Mouse (Mus musculus) lung, postnatal 36 days (tissue): Measurements from ENCODE around the gene Cd93.
A peak's percentile ranks its signal among the peaks of the same experiment; 100 is the strongest.

Source experiments
- DNase-seq: peaks from one replicate; pipeline ENCODE4 v3.0.0; 2022; ENCODE audit warnings: mixed read lengths

Gene Cd93

DNA sequence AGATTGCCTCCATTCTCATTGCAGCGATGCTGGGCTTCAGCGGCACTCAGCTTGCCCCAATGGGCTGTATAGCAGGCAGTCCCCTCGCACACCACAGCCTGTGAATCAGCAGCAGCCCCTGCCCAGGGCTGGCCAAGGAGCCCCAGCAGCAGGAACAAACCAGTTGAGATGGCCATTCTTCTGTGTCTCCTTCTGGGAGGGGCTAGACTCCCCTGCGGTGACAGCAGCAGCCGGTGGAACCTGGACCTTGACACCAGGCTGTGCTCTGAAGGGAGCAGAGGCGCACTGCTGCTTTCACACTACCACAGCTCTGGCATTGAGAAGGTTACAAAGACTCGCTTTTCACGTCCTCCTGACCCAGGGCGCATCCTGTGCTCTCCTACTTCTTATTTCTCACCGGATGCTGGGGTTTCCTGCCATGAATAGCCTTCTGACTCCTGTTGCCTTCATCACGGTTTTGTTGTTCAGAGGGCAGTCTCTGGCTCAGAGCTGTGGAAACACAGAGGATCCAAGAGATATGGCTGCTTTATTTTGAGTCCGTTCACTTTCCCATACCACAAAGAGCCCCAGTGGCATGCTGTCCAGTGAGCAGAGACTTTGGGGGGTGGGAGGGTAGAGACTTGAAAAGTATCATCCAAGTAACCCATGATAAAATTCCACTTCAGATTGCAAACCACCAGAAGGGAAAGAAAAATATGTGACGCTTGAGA lies at the start of gene Cd93:
Gene Cd93, minus strand, starts transcription at position 315 of the 710 bp plus-strand sequence.
- peak; percentile 81 for DNase-seq

DNA sequence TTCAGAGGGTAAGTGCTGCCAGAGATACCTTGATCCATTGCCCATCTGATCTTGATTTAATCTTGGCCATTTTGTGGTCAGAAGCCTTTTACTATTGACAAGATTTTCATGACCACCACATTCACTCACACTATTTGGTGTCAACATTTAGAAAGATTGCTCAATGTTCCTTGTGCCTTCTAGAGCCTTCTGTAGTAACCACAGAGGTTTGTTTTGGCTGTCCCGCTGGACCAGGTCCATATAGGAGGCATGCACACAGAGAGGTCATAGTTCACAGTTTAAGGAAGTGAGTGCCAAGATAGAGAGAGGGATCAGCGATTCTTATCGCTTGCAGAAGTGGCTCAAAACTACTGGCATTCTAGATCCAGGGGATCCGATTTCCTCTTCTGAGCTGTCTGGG lies 48.7 kb upstream of the Cd93 start:
- DNase-seq = peak; percentile 86

DNA sequence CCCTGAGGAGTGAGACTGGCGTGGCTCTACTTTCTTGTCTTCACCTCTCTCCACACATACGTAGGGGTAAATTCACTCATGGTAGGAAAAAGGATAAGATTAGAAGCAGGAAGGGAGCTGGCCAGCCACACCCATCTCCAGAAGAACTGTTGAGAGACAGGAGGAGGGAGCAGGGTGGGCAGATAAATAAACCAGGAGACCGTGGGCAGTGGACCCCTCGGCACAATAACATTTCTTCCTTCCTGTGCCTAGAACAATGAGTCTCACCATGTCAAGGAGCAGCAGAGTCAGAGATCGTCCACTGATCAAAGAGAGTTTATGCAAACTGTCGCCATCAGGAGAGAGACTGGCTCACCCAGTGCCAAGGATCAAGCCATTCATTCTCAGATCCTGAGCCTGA lies 46.8 kb upstream of the Cd93 start:
- peak; percentile 83 for DNase-seq

DNA sequence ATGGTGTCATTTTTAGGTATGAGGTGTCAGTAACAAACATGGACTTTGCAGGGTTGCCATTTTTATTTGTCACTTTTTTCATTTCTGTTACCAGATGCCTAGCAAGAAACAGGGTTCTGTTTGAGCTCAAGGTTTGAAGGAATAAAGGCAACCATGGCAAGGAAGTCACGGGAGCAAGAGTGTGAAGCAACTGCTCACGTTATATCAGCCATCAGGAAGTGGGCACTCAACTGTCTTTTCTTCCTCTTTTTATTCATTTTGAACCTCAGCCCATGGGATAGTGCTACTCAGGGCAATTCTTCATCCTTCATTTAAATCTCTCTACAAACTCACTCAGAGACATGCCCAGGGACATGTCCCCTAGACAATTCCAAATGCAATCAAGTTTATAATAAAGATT lies 45.5 kb upstream of the Cd93 start:
- peak; percentile 46 for DNase-seq

DNA sequence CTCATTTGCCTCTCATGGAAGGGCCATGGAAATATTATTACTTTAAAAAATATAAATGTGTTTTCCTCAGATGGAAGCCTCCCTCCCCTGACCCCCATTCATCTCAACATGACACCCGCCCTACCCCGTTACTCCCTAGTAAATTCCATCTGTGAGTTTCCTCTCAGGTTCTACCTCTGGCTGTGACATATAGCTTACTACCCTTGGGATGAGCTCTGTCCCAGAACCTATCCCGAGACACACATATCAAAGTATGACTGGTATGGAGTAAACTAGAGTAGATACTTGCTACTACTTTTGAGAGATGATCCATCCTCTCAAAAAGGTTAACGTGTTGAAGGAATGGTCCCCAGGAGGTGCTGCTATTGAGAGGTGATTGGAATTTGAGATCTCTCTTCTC lies 42.2 kb upstream of the Cd93 start:
- DNase-seq = no peak

DNA sequence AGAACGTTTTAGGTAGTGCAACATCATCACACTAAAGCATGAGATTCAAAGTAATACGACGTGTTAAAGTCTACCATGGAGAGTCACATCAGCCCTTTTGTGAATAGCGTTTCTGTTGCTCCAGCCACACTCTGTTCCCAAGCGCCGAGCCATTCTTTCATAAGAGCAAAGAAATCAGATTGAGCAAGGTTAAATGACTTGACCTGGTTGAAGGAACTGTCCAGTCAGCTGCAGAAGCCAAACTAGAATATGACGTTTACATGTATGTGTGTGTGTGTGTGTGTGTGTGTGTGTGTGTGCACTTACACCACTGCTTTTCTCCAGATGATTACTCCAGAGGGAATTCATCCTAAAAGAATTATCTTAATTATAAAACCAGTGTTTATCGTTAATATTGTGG lies 37.0 kb upstream of the Cd93 start:
- DNase-seq = peak; percentile 35

DNA sequence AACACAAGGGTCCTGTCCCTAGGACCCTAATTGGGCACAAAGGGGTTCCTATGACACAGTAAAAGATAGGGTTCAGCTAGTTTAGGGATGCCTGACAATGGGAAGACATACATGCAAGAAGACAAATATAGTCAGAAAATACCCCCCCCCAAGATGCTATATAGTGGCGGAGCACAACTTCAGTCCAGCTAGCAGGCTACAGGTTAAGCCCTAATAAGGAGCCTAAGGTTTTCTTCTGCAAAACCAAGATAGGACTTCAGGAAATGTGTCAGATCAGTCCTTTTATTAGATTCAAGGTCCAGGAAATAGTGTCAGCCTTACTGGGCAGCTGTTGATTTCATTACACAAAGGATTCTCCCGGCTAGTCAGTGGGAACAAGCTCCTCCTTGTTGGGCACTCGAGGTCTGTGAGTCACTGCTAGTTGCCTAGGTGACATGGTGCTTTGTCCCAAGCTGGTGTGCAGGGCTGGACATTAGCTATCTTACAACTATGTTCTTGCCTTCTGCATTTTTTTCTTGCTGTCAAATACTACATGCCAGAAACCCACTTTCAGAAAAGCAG lies 34.9 kb upstream of the Cd93 start:
- peak; percentile 91 for DNase-seq

DNA sequence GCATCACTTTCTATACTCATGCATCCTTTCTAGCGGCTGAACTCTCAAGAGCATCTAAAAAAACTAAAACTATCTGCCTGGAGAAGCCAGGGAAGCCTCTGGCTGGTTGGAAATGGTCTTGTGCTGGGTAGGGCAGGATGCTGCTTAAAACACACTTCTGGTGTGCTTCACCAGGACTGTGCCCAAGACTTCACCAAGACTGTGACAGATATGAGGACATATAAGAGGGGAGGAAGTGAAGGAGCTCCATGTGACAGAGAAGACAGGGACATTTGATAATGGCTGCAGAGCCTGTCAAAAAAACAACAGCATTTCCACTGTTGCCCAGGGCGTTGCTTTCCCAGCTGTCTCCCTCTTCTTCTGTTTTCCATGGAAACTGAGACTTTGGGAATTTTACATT lies 34.0 kb upstream of the Cd93 start:
- DNase-seq = no peak

DNA sequence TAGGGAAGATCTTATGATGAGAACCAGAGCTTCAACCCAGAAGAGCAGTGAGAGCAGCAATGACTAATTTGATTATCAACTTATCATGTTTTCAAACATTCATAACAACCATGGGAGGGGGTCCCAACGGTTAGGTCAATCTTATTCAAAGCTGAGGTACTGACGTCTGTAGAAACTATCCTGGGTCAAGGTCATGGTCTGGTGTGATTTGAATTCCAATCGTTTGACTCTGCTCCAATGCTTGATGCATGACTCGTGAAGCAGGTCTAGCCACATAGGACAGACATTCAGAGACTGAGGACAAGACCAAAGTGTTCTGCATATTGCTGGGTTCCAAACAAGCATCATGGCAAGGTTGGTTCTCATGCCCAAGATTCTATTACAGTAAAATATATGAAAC lies 33.2 kb upstream of the Cd93 start:
- no peak for DNase-seq

DNA sequence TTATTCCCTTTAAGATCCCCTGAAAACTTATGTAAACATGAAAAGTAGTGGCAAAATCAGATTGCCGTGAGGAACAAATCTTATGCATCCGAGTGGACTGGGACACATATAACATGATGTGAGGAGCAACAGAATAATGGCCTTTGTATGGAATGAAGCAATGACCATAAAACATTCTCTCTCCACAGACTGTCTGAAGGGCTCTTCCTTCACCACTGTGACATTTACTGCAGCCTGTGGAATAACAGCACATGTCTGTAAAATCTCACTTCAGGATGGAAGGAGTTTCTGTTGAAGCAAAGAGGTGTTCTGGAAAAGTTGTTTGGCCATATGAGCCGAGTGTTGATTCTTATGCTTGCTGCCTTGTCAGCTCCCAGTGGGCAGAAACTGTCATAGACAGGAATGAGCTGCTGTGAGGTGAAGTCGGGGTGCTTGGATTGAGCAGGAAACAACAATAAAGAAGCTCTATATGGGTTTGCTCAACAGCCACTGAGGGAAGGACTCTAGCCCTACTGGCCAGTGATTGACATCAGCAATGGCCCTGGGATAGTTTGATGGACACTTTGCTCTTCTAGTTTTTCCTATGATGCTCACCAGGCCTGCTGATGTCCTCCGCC lies 32.6 kb upstream of the Cd93 start:
- DNase-seq = no peak

DNA sequence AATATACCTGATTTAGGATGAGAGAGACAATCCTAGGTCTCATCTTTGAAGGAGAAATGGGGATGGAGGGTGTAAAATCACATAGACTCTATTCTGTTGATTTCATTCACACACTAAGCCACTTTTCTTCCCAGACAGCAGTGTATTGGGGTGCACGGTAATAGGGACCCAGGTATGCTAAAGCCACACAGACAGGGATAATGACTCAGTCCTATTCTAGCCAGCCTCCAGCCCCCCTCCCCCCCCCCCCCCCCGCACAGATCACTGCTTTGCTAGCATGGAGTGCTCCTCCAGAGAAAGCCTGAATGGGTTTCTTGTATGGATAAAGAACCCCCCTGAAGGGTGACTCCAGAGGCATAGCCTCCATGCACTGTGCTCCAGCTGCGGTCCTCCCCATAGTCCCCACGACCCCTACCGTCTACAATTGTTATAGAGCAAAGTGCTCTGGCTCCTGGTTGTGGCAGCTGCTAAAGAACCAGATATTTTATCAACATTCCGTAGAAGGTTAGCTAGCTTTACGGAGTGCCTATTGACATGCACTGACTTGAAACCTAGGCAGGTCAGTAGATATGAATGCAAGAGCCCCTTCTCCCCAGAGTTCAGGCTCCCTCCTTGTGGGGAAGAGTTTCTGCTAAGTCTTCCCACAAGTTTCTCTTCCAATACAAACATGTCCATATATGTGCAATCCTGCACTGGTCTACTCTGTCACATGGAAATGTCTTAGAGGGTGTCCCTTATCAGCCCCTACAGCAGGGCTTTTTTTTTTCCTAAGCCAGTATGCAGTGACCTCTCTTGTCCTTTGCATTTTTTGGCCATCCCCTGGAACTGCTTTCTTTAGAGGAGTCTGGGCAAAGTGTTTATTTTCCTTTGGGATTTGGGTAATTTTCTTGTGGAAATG lies 26.2 kb upstream of the Cd93 start:
- no peak for DNase-seq

DNA sequence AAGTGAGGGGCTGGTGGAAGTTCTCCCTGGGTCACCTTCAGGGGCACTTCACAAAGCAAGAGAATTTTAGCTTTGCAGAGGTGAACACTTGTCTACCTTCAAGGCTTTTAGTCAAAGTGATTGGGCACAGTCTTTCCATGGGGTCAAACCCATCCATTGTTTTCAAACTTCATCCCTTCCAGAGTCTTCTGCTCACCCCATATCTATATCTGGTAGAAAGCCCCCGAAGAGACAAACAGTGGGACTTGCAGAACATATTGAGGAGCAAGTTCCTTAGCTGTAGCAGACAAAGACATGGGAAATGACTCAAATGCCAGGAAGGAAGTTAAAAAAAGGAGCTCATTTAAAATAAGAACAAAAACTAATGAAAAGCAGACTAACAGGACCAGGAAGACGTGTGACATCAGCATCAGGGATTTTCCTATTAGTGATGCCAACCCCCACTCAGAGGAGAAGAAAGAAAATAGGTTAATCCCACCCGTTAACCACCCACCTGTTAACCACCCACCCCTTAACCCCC lies 24.6 kb upstream of the Cd93 start:
- no peak for DNase-seq

DNA sequence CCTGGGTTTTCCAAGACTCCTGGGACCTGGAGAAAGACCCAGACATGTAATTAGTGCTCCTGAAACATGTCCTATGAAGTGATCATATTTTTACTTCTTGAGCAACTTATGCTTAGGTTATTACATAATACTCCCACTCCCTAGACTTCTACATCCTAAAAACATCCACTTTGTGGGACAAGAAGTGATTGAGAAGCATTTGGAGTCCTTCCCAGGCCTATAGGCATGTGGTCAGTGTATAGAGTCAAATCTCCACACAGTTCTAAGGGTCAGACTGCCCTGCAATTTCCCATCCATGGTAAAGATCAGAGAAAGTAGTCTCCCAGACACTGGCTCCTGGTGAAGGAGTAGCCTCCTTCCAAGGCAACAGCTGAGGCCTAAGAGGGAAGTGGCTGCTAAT lies 12.0 kb upstream of the Cd93 start:
- no peak for DNase-seq

DNA sequence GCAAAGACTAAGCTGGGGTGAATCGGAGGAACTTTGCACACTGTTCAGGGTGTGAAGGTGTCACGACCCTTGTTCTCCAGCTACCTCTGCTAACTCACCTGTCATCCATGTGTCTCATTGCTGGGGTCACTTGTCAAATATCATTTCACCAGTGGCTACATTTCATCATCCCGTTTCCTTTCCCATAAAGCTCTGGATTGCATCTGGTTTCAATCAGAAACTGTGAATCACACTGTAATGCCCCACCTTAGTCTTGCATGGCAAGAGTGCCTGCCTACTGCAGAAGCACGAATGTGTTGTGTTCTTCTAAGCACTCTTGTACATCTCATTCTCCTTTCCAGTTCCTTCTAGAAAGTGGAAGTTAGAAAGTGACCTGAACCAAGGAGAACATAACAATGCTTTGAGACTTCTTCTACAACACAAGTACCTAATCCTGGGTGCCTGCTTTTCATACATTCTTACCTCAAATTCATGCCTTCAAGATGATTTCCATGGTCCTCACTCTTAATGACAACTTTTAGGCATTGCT lies 10.7 kb upstream of the Cd93 start:
- DNase-seq = no peak

DNA sequence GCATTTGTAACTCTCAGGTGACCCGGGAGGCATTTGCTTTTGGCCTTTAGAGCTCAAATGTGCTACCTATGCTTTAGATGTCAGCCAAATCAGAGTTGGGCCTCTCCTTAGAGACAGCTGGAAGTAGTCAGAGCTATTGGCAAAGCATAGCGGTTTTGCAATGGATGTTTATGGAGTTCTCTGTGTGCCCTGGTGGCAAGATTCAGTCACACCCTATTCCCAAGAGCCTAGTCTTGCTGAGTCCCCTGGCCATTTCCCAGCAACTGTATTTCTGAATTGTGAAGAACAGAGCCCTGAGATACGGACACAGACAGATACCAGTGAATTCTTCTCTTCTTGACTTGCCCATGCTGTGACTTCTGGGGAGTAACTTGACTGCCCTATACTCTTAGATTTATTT lies 9.7 kb upstream of the Cd93 start:
- DNase-seq = peak; percentile 75

DNA sequence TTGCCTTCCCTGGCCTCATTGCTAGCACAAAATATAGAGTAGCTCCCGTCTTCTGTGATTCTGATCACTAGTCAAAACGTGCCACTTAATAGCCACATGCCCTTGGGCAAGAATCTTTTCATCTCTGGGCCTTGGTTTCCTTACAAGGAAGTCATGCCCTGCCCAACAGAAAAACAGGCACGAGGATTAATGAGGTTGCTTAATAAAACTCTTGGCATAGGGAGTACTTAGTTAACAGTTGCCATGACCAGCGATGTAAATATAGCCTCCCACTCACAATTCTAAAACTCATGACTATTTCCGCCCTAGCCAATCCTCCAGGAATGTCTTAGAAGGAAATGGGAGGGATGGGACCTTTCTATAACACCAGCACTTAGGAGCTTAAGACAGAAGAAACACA lies 8.1 kb upstream of the Cd93 start:
- peak; percentile 62 for DNase-seq

DNA sequence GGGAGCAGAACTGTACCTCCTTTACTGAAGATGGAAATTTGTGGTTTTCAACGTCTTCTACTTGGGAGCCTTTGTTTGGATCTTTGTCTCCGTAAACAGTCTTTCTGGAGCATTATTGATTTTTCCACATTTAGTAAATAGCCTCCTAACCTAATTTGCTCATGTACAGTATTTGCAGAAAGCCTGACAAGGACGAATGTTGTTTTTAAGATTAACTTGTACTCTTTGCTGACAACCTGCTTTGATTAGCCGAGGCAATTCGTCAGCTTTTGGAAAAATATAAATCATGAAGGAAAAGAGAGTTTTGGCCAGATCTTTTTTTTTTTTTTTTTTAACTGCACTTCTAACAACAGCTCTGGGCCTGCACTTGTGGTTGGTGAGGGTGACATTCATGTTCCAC lies 7.3 kb upstream of the Cd93 start:
- DNase-seq = no peak

DNA sequence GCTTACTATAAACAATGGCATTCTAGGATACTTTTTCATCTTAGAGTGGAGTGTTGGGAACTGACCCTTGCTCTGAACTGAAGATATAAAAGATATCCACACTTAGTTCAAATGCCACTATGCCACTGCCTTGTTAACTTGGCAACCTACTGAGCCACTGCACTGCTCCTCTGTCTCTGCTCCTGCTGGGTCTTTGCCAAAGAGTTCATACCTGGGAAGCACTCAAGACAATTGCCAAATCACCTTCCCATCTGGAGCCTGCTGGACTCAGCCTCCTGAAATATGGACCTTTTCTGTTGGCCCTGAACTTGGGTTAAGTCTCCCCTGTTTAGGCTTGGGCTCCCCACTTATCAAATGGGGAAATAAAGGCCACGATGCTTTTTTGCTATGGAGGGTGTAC lies 6.3 kb upstream of the Cd93 start:
- DNase-seq = no peak

DNA sequence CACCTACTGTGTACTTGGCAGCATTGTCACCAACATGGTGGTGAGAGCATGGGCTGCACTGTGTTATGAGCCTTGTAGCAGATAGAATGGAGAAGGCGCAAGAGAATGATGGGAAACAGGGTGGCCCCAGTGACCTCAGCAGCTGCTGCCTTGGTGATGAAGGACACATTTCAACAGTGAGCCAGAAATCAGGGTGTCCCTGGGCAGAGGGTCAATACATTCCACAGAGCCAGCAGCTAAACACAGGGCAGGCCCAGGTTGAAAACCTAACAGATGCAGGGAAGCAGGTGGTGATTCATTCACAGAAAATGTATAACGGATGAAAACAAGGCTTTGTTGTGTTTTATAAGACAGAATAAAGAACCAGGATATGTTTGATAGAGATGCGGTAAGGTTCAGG lies 3.1 kb upstream of the Cd93 start:
- peak; percentile 32 for DNase-seq

DNA sequence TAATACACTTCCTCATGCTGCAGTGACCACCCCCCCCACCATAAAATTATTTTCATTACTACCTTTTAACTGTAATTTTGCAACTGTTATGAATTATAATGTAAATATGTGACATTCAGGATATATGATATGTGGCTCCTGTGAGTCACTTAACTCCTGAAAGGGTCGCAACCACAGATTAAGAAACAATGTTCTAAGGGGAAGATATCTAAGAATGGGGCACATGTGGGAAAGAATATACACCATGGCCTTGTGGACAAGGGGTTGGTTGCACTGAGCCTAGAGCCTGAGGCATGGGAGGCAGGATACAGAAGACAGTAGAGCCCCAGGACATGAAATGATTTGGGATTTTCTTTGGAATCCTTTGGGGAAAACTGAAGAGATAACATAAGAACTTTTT lies 2.3 kb upstream of the Cd93 start:
- no peak for DNase-seq

DNA sequence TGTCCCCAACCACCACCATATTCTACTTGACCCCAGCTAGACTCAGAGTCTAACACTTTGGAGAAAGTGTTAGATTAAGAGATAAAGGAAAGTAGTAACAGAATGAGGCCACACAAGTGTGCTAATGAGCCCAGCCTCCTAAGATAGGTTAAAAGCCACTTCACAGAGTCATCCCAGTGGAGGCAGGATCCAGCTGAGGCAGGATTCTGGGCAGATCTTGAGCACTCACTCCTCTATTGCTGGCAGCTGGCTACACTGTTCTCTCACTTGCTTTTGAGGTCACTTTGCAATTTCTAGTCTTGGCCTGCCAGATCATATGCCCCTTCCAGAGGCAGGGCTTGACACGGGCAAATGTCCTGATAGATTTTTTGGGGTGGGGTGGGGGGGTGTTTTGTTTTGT lies 1.1 kb upstream of the Cd93 start:
- peak; percentile 45 for DNase-seq

DNA sequence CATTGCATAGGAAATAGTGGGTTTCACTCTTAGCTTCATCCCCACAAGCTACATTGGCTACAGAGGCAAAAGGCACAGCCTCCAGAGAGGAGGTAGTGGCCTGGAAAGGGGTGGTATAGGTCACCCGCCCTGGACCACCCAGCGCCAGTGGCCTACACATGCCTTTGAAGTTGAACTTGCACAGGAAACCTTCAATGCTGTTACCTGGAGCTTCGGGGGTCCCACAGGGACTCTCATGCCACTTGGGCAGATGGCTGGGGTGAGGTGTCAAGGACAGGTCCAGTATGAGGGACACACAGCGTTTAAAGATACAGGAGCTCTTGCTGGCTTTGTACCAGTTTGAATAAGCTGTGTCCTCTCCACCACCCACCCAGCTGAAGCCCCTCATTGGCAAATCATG lies 653 bp downstream of the Cd93 start:
- no peak for DNase-seq

DNA sequence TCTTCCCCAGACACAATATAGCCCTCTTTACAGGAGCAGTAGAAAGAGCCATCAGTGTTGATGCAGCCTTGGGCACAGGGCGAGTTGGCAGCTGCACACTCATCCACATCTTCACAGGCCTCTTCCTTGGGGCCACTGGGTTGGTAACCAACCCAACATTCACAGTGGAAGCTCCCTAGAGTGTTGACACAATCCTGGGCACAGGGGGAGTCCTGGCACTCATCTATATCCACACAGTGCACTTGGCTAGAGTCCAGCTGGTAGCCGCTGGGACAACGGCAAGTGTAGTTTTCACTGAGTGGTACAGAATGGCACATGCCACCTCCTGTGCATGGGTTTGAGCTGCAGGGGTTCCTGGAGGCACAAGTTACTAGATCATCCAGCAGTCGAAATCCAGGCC lies 1.2 kb downstream of the Cd93 start:
- DNase-seq = peak; percentile 41
